Mouse (Mus musculus) heart, embryonic 14.5 days (tissue): ENCODE measurements at regions not wholly inside any gene's neighbourhood (a gene's known extent, or its start where the extent isn't known, plus 50 kb on each side); places are given as distances from the start of the nearest gene placed in this dataset.

Experiments
- ATAC-seq: fragments of 200-750 bp; cut with Nextera tagmentation; 2 replicates; pipeline ENCODE4 v1.8.0; 2017; ENCODE audit warnings: low read depth, moderate TSS enrichment; ENCODE audit not compliant: insufficient number of reproducible peaks, insufficient read depth, low FRiP score
- H3K27ac ChIP-seq, 2 experiments: fragments of 200-500 bp in 1 of 2; fragments of 300-500 bp in 1 of 2; sonication (generic) in 1 of 2; replicated peaks in 1 of 2; 2 replicates each; pipeline ENCODE4 v1.5.1; 2012 to 2014; ENCODE audit warnings: low read depth in 2 of 2, low read length in 2 of 2, control low read depth in 1 of 2, mild to moderate bottlenecking in 1 of 2, mixed read lengths in 1 of 2; ENCODE audit not compliant: control insufficient read depth in 1 of 2, insufficient read depth in 1 of 2
- H3K27me3 ChIP-seq: fragments of 300-500 bp; sonication (generic); 2 replicates; pipeline ENCODE4 v1.6.1; 2014; ENCODE audit warnings: mild to moderate bottlenecking, low read length, control low read depth; ENCODE audit not compliant: control insufficient read depth, insufficient read depth
- H3K36me3 ChIP-seq: fragments of 300-500 bp; sonication (generic); 2 replicates; pipeline ENCODE4 v1.6.1; 2014; ENCODE audit warnings: mild to moderate bottlenecking, control low read depth, low read length, mixed read lengths; ENCODE audit not compliant: control insufficient read depth, insufficient read depth
- H3K4me1 ChIP-seq, 2 experiments: fragments of 200-500 bp in 1 of 2; fragments of 300-500 bp in 1 of 2; sonication (generic) in 1 of 2; 2 replicates each; pipeline ENCODE4 v1.6.1; 2012 to 2014; ENCODE audit warnings: low read length in 2 of 2, control low read depth in 1 of 2, mixed read lengths in 1 of 2; ENCODE audit not compliant: control insufficient read depth in 2 of 2, insufficient read depth in 2 of 2
- H3K4me2 ChIP-seq: fragments of 300-500 bp; sonication (generic); 2 replicates; pipeline ENCODE4 v1.6.1; 2014; ENCODE audit warnings: mild to moderate bottlenecking, low read length
- H3K4me3 ChIP-seq, 2 experiments: fragments of 200-500 bp in 1 of 2; fragments of 300-500 bp in 1 of 2; sonication (generic) in 1 of 2; 2 replicates each; pipeline ENCODE4 v1.5.1; 2012 to 2014; ENCODE audit warnings: low read length in 2 of 2, mild to moderate bottlenecking in 2 of 2, control low read depth in 1 of 2, low read depth in 1 of 2, moderate library complexity in 1 of 2; ENCODE audit not compliant: control insufficient read depth in 1 of 2, insufficient read depth in 1 of 2
- H3K9ac ChIP-seq: fragments of 300-500 bp; sonication (generic); 2 replicates; pipeline ENCODE4 v1.6.1; 2014; ENCODE audit warnings: mild to moderate bottlenecking, low read length
- H3K9me3 ChIP-seq: fragments of 300-500 bp; sonication (generic); 2 replicates; pipeline ENCODE4 v1.6.1; 2016; ENCODE audit warnings: low read length, control low read depth; ENCODE audit not compliant: control insufficient read depth
- WGBS: fragments of 180-500 bp; shearing (Covaris S2); extraction: QIAGEN DNeasy Blood & Tissue Kit; methylation state at CpG from one replicate; pipeline ENCODE4 v1.1.7; 2014; 5-methylcytosine and 5-hydroxymethylcytosine counted together

DNA sequence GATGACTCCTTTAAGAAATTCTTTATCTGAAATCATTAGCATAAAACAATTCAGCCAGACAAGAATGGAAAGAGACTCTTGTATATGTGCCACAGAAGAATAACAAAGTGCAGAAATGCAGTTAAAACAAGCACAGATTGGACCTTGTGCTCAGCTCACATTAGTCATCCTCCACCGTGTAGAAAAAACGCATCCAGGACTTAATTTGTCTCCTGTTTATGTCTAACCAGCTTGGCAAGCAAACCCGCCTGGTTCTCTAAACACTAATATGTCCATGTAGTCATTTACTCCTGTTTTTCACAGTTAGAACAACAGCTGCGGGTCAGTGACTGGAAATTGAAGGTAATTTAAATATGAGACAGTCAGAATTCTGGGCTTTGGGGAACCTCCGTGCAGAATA is 268.7 kb downstream of the Efnb2 start:
- WGBS: 83% methylated on average over 5 of the region's 5 CpGs
- Histone ChIP-seq H3K27ac (no peak overlapping the region), H3K27me3 (no peaks in the 10 kb centered on the region), H3K9me3 (no peaks in the 10 kb centered on the region), H3K4me2 (no peak overlapping the region), H3K36me3 (no peaks in the 10 kb centered on the region), H3K9ac (no peak overlapping the region), H3K4me1 (no peaks in the 10 kb centered on the region; a peak in 1 of 4 replicates), H3K4me3 (no peak overlapping the region)
- no peak for ATAC-seq

DNA sequence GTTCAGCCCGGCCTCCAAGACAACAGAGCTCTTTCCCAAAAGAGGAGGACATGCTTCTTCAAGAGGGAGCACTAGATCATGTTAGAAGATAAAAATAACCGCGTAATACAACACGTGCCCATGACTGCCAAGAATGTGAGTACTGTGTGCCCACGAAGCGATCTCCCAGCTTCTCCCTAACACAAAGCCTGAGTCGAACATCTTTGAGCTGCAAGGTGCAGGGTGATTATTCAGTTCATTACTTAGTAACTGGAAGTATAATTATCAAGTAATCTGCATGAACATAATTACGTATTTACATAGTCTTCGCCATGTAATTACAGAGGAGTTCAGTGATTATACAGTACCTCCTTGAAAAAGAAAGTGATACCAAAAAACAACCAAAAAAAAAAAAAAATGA is 269.7 kb downstream of the Efnb2 start:
- Histone ChIP-seq H3K36me3 (no peaks in the 10 kb centered on the region), H3K4me2 (no peak overlapping the region), H3K4me1 (no peaks in the 10 kb centered on the region; a peak in 1 of 4 replicates), H3K27me3 (no peaks in the 10 kb centered on the region), H3K4me3 (no peak overlapping the region), H3K9ac (no peak overlapping the region), H3K9me3 (no peaks in the 10 kb centered on the region), H3K27ac (no peak overlapping the region)
- no peak for ATAC-seq
- 70% methylated on average over 9 of the region's 9 CpGs for WGBS

DNA sequence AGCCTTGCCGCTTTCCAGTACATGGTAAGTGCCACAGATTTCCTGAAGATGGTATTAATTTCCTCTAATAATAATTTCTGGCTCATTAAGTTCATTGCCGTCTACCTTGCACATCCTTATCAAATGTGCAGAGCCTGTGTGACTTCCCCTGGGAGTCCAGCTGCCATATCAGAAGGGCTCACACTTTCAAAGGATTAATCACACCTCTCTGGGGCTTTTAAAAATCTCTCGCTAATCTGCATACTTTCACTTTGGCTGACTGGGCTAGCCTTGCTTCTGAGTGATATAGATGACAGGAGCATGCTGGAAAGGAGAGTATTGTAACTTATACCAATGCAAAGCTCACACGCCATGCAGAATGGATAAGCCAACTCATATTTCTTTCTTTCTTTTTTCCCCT is 282.8 kb downstream of the Efnb2 start:
- Histone ChIP-seq H3K9me3 (no peaks in the 10 kb centered on the region), H3K4me2 (no peak overlapping the region), H3K27me3 (no peaks in the 10 kb centered on the region), H3K4me3 (no peak overlapping the region), H3K27ac (no peak overlapping the region), H3K36me3 (no peaks in the 10 kb centered on the region), H3K9ac (no peak overlapping the region), H3K4me1 (peaks cover 2 to 5% of the 10 kb centered on the region in 2 experiments; a peak in 1 of 4 replicates)
- no peak for ATAC-seq
- WGBS: 44% methylated on average over 4 of the region's 4 CpGs

DNA sequence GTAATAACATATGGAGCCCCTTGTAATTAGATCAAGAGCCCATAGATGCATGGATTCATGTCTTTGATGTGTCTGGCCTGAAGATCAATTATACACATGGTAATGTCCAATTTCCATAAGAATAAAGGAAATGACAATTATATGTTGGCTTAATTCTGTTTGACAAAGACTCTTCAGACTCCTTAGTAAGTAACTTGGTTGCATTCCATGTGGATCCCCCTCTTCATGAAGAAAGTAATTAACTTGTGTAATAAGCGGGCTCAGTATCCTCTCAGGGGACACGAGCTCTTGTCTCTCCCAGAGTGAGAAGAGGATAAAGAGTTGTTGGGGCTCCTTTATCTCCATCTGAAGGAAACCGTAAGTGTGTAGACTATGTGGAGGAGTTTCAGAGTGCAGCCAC is 284.3 kb downstream of the Efnb2 start:
- Histone ChIP-seq H3K27ac (no peak overlapping the region), H3K36me3 (no peaks in the 10 kb centered on the region), H3K27me3 (no peaks in the 10 kb centered on the region), H3K9ac (no peak overlapping the region), H3K9me3 (no peaks in the 10 kb centered on the region), H3K4me2 (no peak overlapping the region), H3K4me1 (peaks cover 2 to 5% of the 10 kb centered on the region in 2 experiments; a peak in 1 of 4 replicates), H3K4me3 (no peak overlapping the region)
- no peak for ATAC-seq
- 79% methylated on average over 3 of the region's 3 CpGs for WGBS

DNA sequence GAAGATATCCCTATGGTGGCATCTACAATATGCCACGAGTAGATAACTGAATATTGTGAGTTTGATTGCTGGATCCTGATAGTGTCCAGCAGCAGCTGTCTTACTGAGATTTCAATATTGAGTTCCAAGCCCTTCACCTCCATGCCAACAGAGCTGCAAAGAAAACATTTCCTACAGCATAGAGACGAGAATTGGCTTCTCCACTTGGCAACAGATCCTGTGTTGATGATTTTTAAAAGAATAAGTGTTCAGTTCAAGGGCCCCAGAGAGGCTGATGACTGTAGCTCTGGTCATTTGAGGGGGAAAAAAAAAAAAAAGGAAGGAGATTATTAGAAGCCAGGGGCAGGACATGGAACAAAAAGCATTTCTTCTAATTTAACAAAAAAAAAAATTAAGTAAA is 284.7 kb downstream of the Efnb2 start:
- H3K36me3 ChIP-seq: no peaks in the 10 kb centered on the region
- H3K4me1 ChIP-seq: 0 out of 4 replicates have a peak, but pooled peaks cover 0 to 5% of the 10 kb centered on the region in 2 experiments
- 57% methylated on average over 2 of the region's 2 CpGs for WGBS
- H3K9me3 ChIP-seq: no peaks in the 10 kb centered on the region
- ATAC-seq: no peak
- H3K9ac ChIP-seq: no peak overlapping the region
- H3K27me3 ChIP-seq: no peaks in the 10 kb centered on the region
- H3K27ac ChIP-seq: no peak overlapping the region
- no peak overlapping the region for H3K4me2 ChIP-seq
- no peak overlapping the region for H3K4me3 ChIP-seq

DNA sequence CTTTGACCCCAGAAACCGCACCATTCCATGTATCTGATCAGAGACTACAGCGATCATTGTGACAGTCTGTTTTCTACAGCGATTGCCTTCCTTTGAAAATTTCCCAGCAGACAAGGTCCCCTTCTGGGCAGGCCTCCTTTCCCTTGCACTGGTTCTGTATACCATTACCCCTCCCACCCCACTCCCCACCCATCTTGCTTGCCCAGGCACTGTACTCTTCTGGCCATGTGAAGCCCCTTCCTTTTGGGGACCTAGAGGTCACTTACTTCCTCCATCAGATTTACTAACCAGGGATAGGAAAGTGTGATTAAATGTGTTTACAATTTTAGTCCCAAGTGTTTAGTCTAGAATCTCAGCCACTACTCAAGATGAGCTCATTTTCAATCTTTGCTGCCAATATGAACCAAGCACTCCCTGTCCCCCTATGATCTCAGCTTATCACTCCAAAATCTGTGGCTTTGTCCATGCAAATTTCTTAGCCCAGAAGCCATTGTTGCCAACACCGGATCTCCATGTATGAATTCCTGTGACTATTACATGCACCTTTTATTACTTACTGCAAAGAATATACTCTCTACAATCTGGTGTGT is 293.7 kb downstream of the Efnb2 start:
- no peaks in the 10 kb centered on the region for H3K36me3 ChIP-seq
- H3K4me3 ChIP-seq: no peak overlapping the region
- no peaks in the 10 kb centered on the region for H3K4me1 ChIP-seq
- H3K4me2 ChIP-seq: no peak overlapping the region
- H3K9ac ChIP-seq: no peak overlapping the region
- no peaks in the 10 kb centered on the region for H3K27me3 ChIP-seq
- no peak overlapping the region for H3K27ac ChIP-seq
- H3K9me3 ChIP-seq: no peaks in the 10 kb centered on the region
- 85% methylated on average over 4 of the region's 4 CpGs for WGBS
- ATAC-seq: no peak

DNA sequence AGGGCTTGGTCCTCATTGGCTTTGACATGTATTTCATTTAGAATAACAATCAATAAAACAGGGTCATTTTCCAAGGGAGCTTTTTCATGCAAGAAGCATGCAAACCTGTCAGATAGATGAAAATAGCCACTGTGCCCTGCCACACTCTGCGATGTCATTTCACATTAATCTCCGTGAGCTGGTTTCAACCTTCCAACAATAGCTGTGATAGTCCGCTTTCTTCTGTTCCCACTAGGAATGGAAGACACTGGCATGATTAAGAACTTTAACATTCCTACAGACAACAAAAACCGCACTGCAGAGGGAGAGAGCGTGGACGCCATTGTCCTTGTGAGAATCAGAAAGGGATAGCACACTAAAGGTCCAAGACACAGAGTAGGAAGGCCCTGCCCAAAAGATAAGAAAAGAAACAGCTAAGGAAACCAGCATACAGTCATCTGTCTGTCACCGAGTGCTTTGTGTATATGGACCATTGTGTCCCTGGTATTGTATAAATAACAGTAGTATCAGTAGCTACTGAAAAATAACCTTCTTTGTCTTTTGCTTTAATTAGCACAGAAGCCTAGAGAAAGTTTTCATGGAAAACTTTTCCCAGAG is 299.0 kb downstream of the Efnb2 start:
- Histone ChIP-seq H3K27ac (no peak overlapping the region), H3K4me3 (no peak overlapping the region), H3K9me3 (no peaks in the 10 kb centered on the region), H3K27me3 (no peaks in the 10 kb centered on the region), H3K9ac (no peak overlapping the region), H3K4me2 (no peak overlapping the region), H3K36me3 (no peaks in the 10 kb centered on the region), H3K4me1 (no peaks in the 10 kb centered on the region; a peak in 1 of 4 replicates)
- no peak for ATAC-seq
- WGBS: 62% methylated on average over 7 of the region's 7 CpGs

DNA sequence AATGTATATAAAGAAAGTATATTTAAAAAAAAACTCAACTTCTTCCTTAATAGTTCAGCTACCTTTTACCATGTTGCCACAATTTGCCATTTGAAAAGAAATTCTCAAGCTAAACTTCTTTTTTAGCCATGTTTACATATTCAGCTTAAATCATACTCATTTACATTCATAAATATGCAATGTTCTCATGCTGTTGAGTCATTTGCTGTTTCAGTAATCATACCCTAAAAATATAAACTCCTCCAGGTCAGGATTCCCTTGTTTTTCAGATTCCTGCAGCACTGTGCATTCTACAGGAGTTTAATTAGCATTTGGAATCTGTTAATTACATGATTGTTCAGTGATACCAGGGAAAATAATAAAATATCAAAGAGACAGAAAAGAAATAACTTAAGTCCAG is 300.5 kb downstream of the Efnb2 start:
- Histone ChIP-seq H3K9ac (no peak overlapping the region), H3K9me3 (no peaks in the 10 kb centered on the region), H3K4me2 (no peak overlapping the region), H3K4me3 (no peak overlapping the region), H3K4me1 (no peaks in the 10 kb centered on the region; a peak in 1 of 4 replicates), H3K27me3 (no peaks in the 10 kb centered on the region), H3K36me3 (no peaks in the 10 kb centered on the region), H3K27ac (no peak overlapping the region)
- no peak for ATAC-seq
